Mouse (Mus musculus) cerebellum, adult 11-12 months (tissue): ENCODE results near the gene Foxk1.
A peak's percentile ranks its signal among the peaks of the same experiment; 100 is the strongest.

Experiments
- DNase-seq: peaks from one replicate; pipeline ENCODE4 v3.0.0; 2022

Foxk1 gene

GRCm38 (mm10) chr5:142489955-142490707, 88.8 kb downstream of the Foxk1 start:
- DNase-seq = no peak

- no peak for DNase-seq
Measured at GRCm38 (mm10) chr5:142493307-142493706, 92.0 kb downstream of the Foxk1 start.

GRCm38 (mm10) chr5:142495321-142496096, 94.2 kb downstream of the Foxk1 start:
- DNase-seq = peak; percentile 83

- DNase-seq = no peak
Measured at GRCm38 (mm10) chr5:142498964-142499363, 97.7 kb downstream of the Foxk1 start.

- DNase-seq = no peak
Measured at GRCm38 (mm10) chr5:142500918-142501317, 99.6 kb downstream of the Foxk1 start.

- peak; percentile 91 for DNase-seq
Measured at GRCm38 (mm10) chr5:142502414-142502813, 101.1 kb downstream of the Foxk1 start.

- no peak for DNase-seq
Measured at GRCm38 (mm10) chr5:142504175-142504574, 102.9 kb downstream of the Foxk1 start.

GRCm38 (mm10) chr5:142505695-142506423, 104.6 kb downstream of the Foxk1 start:
- peak; percentile 53 for DNase-seq

GRCm38 (mm10) chr5:142509141-142510060, 108.1 kb downstream of the Foxk1 start:
- peak; percentile 89 for DNase-seq

GRCm38 (mm10) chr5:142510061-142510414, 108.7 kb downstream of the Foxk1 start:
- no peak for DNase-seq
